In the genomic region with DNA sequence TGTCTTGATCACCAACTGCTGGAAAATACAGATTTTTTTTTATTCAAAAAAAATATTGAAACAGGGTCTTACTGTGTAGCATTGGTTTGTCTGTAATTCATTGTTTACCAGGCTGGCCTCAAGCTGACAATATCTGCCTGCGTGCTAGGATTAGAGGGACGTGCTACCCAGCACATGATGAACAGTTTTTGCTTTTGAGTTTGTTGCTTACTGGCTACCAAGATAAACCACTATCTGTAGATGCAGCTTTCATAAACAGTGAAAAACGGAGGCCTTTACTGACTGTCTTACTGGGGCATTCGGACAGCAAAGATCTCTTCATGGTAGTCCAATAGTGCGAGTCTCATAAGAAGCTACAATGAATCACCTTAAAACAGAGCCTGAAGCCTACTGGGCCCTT, we compare ENCODE assay signal across 22 mouse cellular contexts. TPM values are rescaled to one million over a fixed set of nuclear protein-coding genes. Genes with fewer than 3 reads are reported as not detected.
A peak's percentile ranks its signal among the peaks of the same experiment; 100 is the strongest.
DNase-seq lines count a peak whose midpoint lies in the region; ATAC-seq and TF ChIP-seq lines count a peak whose summit lies in the region.
"Had no signal": no experiment of that assay in that cellular context is flagged by ENCODE, and none has a peak within 500 bp of the region (broad histone marks: within the 10 kb centered on the region; RNA-seq: fewer than 3 reads in every experiment).

No protein-coding gene starts in this region.

- no peak for TF ChIP-seq CTCF in G1E (IDR thresholded peaks at IDR 0.05; ENCODE audit: low read depth, low read length)
- TF ChIP-seq CTCF in liver, postnatal 0 days (IDR thresholded peaks at IDR 0.05; ENCODE audit: low read depth): no peak

- H3K9ac ChIP-seq in liver, embryonic 13.5 days: no peak overlapping the region
- H3K9ac ChIP-seq in liver, postnatal 0 days (replicated peaks): no peak overlapping the region
- H3K9ac ChIP-seq: forebrain, embryonic 15.5 days; heart, embryonic 13.5 days; hindbrain, embryonic 13.5 days had no signal

- H3K4me1 ChIP-seq in G1E (ENCODE audit: insufficient read depth, low read depth, low read length): peaks cover 4% of the 10 kb centered on the region; the same call in 1 of the 2 replicates
- peaks cover 22% of the 10 kb centered on the region for H3K4me1 ChIP-seq in liver, embryonic 13.5 days (replicated peaks)
- peaks cover 6% of the 10 kb centered on the region for H3K4me1 ChIP-seq in liver, postnatal 0 days (ENCODE audit: insufficient read depth)

- peak; percentile 96 for TF ChIP-seq EP300 in liver, postnatal 0 days (IDR thresholded peaks at IDR 0.05; ENCODE audit: low read depth)

- H3K9me3 ChIP-seq in G1E (replicated peaks): no peaks in the 10 kb centered on the region
- no peaks in the 10 kb centered on the region for H3K9me3 ChIP-seq in liver, embryonic 13.5 days (replicated peaks)
- no peaks in the 10 kb centered on the region for H3K9me3 ChIP-seq in liver, postnatal 0 days (ENCODE audit: low read length)
- H3K9me3 ChIP-seq: embryonic facial prominence, embryonic 10.5 days; forebrain, embryonic 15.5 days; heart, embryonic 13.5 days; hindbrain, embryonic 13.5 days had no signal

- H3K27ac ChIP-seq in liver, embryonic 13.5 days: no peak overlapping the region
- peak overlapping the region; percentile 48; the same call in 1 of the 2 replicates for H3K27ac ChIP-seq in liver, postnatal 0 days (ENCODE audit: low read depth)
- H3K27ac ChIP-seq: embryonic facial prominence, embryonic 10.5 days; forebrain, embryonic 15.5 days; heart, embryonic 13.5 days; hindbrain, embryonic 13.5 days; hindbrain, postnatal 0 days had no signal

- 30% methylated on average over 5 of the region's 5 CpGs for WGBS in liver, embryonic 13.5 days (ENCODE audit: insufficient replicate concordance)
- 56% methylated on average over 5 of the region's 5 CpGs for WGBS in liver, postnatal 0 days (ENCODE audit: insufficient replicate concordance)

- H3K36me3 ChIP-seq in G1E (replicated peaks): no peaks in the 10 kb centered on the region
- no peaks in the 10 kb centered on the region for H3K36me3 ChIP-seq in liver, embryonic 13.5 days
- no peaks in the 10 kb centered on the region for H3K36me3 ChIP-seq in liver, postnatal 0 days (replicated peaks; ENCODE audit: insufficient read depth, low read length)
- H3K36me3 ChIP-seq: embryonic facial prominence, embryonic 10.5 days; forebrain, embryonic 15.5 days; heart, embryonic 13.5 days; hindbrain, embryonic 13.5 days had no signal

- no peak overlapping the region for H3K4me2 ChIP-seq in liver, embryonic 13.5 days
- H3K4me2 ChIP-seq in liver, postnatal 0 days (ENCODE audit: low read depth, low read length): no peak overlapping the region; the same call in 1 of the 2 replicates
- H3K4me2 ChIP-seq: forebrain, embryonic 15.5 days; heart, embryonic 13.5 days; hindbrain, embryonic 13.5 days had no signal

- peak; percentile 15; the same call in 1 of the 2 replicates for ATAC-seq in G1E (ENCODE audit: extremely low read depth, insufficient number of reproducible peaks, low FRiP score, poor library complexity, severe bottlenecking)
- peak; percentile 82 for ATAC-seq in liver, embryonic 13.5 days (ENCODE audit: low read depth)
- ATAC-seq in liver, postnatal 0 days: peak; percentile 81
- ATAC-seq: forebrain, embryonic 15.5 days; hindbrain, postnatal 0 days had no signal

- no peak overlapping the region for H3K4me3 ChIP-seq in G1E (ENCODE audit: low read depth, low read length)
- H3K4me3 ChIP-seq in liver, embryonic 13.5 days (replicated peaks): no peak overlapping the region
- H3K4me3 ChIP-seq in liver, postnatal 0 days (ENCODE audit: low read depth, low read length): no peak overlapping the region
- H3K4me3 ChIP-seq: embryonic facial prominence, embryonic 10.5 days; erythroblast, embryonic 14.5 days; forebrain, embryonic 15.5 days; heart, embryonic 13.5 days; hindbrain, embryonic 13.5 days had no signal

- H3K27me3 ChIP-seq in G1E (ENCODE audit: insufficient read depth, low read length): peaks cover 13% of the 10 kb centered on the region; the same call in 1 of the 2 replicates
- no peaks in the 10 kb centered on the region for H3K27me3 ChIP-seq in liver, embryonic 13.5 days
- H3K27me3 ChIP-seq in liver, postnatal 0 days (ENCODE audit: insufficient read depth, low read length): no peaks in the 10 kb centered on the region
- H3K27me3 ChIP-seq: CH12.LX; forebrain, embryonic 15.5 days; heart, embryonic 13.5 days had no signal

- DNase-seq in G1E (ENCODE audit: low spot score): no peak
- peak; percentile 45 for DNase-seq in c-Kit-positive CD71-positive TER-119-positive erythroid progenitor cells, embryonic 14.5 days (ENCODE audit: low spot score)
- DNase-seq in liver, embryonic 13.5 days: peak; percentile 23
- no peak for DNase-seq in liver, postnatal 0 days
- DNase-seq in cerebellum, postnatal 4 days (ENCODE audit: low spot score in 2 of 2): no peak
- DNase-seq in cerebellum, postnatal 10 days: no peak
- DNase-seq in urinary bladder, postnatal 36 days (ENCODE audit: low spot score in 2 of 2): no peak
- DNase-seq: adrenal gland, adult 2 months; adrenal gland, postnatal 25 days; cerebellum, adult 11 months; cerebellum, adult 8-10 months; cerebellum, postnatal 25 days; gastrocnemius, postnatal 36 days; heart, postnatal 36 days had no signal

RNA-seq across cellular contexts. Expression of gene Atp6ap1l, which starts 15.0 kb away (rescaled TPM):
- not detected in 2 replicates for total RNA-seq in G1E (2014; fragmentation: Nextera tagmentation)
- not detected in 2 replicates for total RNA-seq in G1E (2017)
- not detected in 2 replicates for polyA plus RNA-seq in G1E (2012)
- not detected in 2 replicates for polyA plus RNA-seq in liver, embryonic 13.5 days (2015; fragmentation: Nextera tagmentation; extraction: Ambion mirVana)
- polyA plus RNA-seq in liver, postnatal 0 days (2015; fragmentation: Nextera tagmentation; extraction: Ambion mirVana): 0.14 TPM in 1 of 2 replicates, not detected in the other
- total RNA-seq: adrenal gland, adult 2 months; adrenal gland, postnatal 25 days; CH12.LX; gastrocnemius, adult 8-10 months; gastrocnemius, postnatal 36 days had no signal
- polyA plus RNA-seq: adrenal gland, adult 2 months; erythroblast, embryonic 14.5 days had no signal

RNA-seq across cellular contexts. Expression of gene Rps23, which starts 32.6 kb away (rescaled TPM):
- 1,211 and 1,212 TPM in 2 replicates for total RNA-seq in G1E (2014; fragmentation: Nextera tagmentation)
- total RNA-seq in G1E (2017): 1,261 and 1,383 TPM in 2 replicates
- polyA plus RNA-seq in G1E (2012): 1,781 and 2,693 TPM in 2 replicates
- polyA plus RNA-seq in liver, embryonic 13.5 days (2015; fragmentation: Nextera tagmentation; extraction: Ambion mirVana): 202 and 222 TPM in 2 replicates
- polyA plus RNA-seq in liver, postnatal 0 days (2015; fragmentation: Nextera tagmentation; extraction: Ambion mirVana): 176 and 192 TPM in 2 replicates

Comparison
In these comparisons a context has a peak if more than half of its experiments do, and no peak if none do; other contexts are left out.
1. DNase-seq: peak in c-Kit-positive CD71-positive TER-119-positive erythroid progenitor cells, embryonic 14.5 days (single experiment) and liver, embryonic 13.5 days (single experiment); none in G1E (single experiment), liver, postnatal 0 days (single experiment), cerebellum, postnatal 4 days (0 of 2), cerebellum, postnatal 10 days (0 of 2) and urinary bladder, postnatal 36 days (0 of 2).
2. ATAC-seq: peak in every context shown above with its lines; median percentile 82 in liver, embryonic 13.5 days; 81 in liver, postnatal 0 days; 15 in G1E.